Comparison of ENCODE assay signal across 10 mouse cellular contexts in the genomic region with DNA sequence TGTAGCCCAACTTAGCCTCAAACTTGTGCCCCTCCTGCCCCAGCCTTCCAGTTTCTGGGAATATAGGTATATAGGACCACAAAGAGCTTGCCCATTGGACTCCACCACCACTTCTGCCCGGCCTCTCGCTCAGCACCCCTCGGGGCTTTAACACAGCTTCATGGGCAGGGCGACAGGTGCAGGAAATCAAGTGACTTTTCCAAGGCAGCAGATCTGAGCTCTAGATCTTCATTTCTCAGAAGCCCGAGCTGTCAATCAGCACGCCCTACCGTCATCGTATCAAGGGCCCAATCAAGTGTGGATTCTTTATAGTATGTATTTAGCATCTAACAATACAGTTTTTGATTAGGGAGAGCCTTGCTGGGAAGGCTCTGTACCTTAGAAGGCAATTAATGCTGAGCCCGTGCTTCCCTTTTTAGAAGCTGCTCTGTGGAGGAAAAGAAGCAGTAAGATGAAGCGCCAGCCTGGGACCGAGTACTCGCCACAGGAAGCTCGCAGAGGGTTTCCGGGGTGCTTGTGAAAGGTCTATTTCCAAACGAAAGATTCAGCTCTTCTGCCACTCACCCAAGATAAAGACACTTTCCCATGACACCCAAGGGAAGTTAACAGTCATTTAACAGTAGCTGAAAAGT. TPM values are rescaled to one million over a fixed set of nuclear protein-coding genes. Genes with fewer than 3 reads are reported as not detected.
DNase-seq lines count a peak whose midpoint lies in the region; ATAC-seq and TF ChIP-seq lines count a peak whose summit lies in the region.
"Had no signal": no experiment of that assay in that cellular context is flagged by ENCODE, and none has a peak within 500 bp of the region (broad histone marks: within the 10 kb centered on the region; RNA-seq: fewer than 3 reads in every experiment).

No protein-coding gene starts in this region.

- peak; percentile 2 for DNase-seq in left cerebral cortex, adult 11 months (ENCODE audit: low spot score)
- DNase-seq in left cerebral cortex, postnatal 4 days: no peak
- peak; percentile 73 for DNase-seq in induced T-regulatory cell, adult 2 months (ENCODE audit: low read depth)
- peak; percentile 70 for DNase-seq in thymus, postnatal 0 days (ENCODE audit: low spot score)
- DNase-seq in gastrocnemius, postnatal 10 days: no peak
- DNase-seq: lung, postnatal 4 days; right cerebral cortex, postnatal 4 days had no signal

- peak overlapping the region; percentile 63 for H3K27ac ChIP-seq in bone marrow, adult 2 months (ENCODE audit: control insufficient read depth, insufficient read depth, low read depth, low read length, poor library complexity)
- H3K27ac ChIP-seq: embryonic facial prominence, embryonic 13.5 days had no signal

- intact Hi-C loops in left cerebral cortex, postnatal 4 days (cut with DNase I): no loop called here

- no peak for TF ChIP-seq POLR2A in bone marrow, adult 2 months (IDR thresholded peaks at IDR 0.05; ENCODE audit: borderline replicate concordance, control insufficient read depth, low read depth, low read length)

- no peak for ATAC-seq in monocyte, adult 5-6 weeks (replicated peaks; ENCODE audit: insufficient number of reproducible peaks, low FRiP score, low TSS enrichment, poor library complexity, severe bottlenecking)

- no peak overlapping the region for H3K4me3 ChIP-seq in bone marrow, adult 2 months (replicated peaks; ENCODE audit: control insufficient read depth, low read depth, low read length)
- H3K4me3 ChIP-seq: embryonic facial prominence, embryonic 13.5 days had no signal

- TF ChIP-seq CTCF in bone marrow, adult 2 months (IDR thresholded peaks at IDR 0.05; ENCODE audit: control insufficient read depth, insufficient read depth, low read length): no peak

- H3K4me1 ChIP-seq in bone marrow, adult 2 months (ENCODE audit: control insufficient read depth, insufficient read depth, low read length): no peaks in the 10 kb centered on the region; the same call in 1 of the 2 replicates
- H3K4me1 ChIP-seq: embryonic facial prominence, embryonic 13.5 days had no signal

- 8% methylated on average over 15 of the region's 15 CpGs for WGBS in bone marrow, adult 2 months

RNA-seq across cellular contexts. Expression of a gene that starts 56.9 kb away (rescaled TPM):
- 10 to 100 TPM; 16.4 to 17.8 TPM for total RNA-seq in left cerebral cortex, postnatal 4 days (2021)
- 8.4 and 11.1 TPM in 2 replicates for polyA plus RNA-seq in bone marrow, adult 2 months (2011; ENCODE audit: insufficient read depth, insufficient read length, low replicate concordance, missing spikeins)
- 7.1 and 7.5 TPM in 2 replicates for polyA plus RNA-seq in thymus, postnatal 0 days (2015; fragmentation: Nextera tagmentation; extraction: Ambion mirVana)
- total RNA-seq in gastrocnemius, postnatal 10 days (2021): 10 to 100 TPM; 11.0 to 14.2 TPM
- 2.8 to 3.4 TPM (median 3.0 TPM) in 3 replicates for total RNA-seq in monocyte, adult 5-6 weeks (2017)

Comparison
In these comparisons a context has a peak if more than half of its experiments do, and no peak if none do; other contexts are left out.
1. DNase-seq: peak in left cerebral cortex, adult 11 months (single experiment), induced T-regulatory cell, adult 2 months (single experiment) and thymus, postnatal 0 days (single experiment); none in left cerebral cortex, postnatal 4 days (single experiment) and gastrocnemius, postnatal 10 days (single experiment).